Mouse (Mus musculus) E14TG2a.4 (cell line): ENCODE measurements at regions not wholly inside any gene's neighbourhood (a gene's known extent, or its start where the extent isn't known, plus 50 kb on each side); places are given as distances from the start of the nearest gene placed in this dataset.

Source experiments
- H3K27me3 ChIP-seq: 2 replicates; pipeline ENCODE4 v1.6.1; 2014; ENCODE audit warnings: low read length, control low read depth; ENCODE audit not compliant: insufficient read depth
- H3K36me3 ChIP-seq: 2 replicates; pipeline ENCODE4 v1.6.1; 2014; ENCODE audit warnings: low read length, control low read depth; ENCODE audit not compliant: insufficient read depth
- H3K4me1 ChIP-seq: replicated peaks from 2 replicates; pipeline ENCODE4 v1.6.1; 2014; ENCODE audit warnings: low read depth, low read length, control low read depth
- H3K4me3 ChIP-seq: replicated peaks from 2 replicates; pipeline ENCODE4 v1.5.1; 2014; ENCODE audit warnings: mild to moderate bottlenecking, low read length
- H3K9me3 ChIP-seq: 2 replicates; pipeline ENCODE4 v1.6.1; 2014; ENCODE audit warnings: low read length, control low read depth
- CTCF ChIP-seq: conservative IDR thresholded peaks from 2 replicates; pipeline ENCODE4 v1.5.1; 2014; ENCODE audit warnings: low read length
- NANOG ChIP-seq: IDR thresholded peaks from 2 replicates; pipeline ENCODE4 v1.6.1; 2014; ENCODE audit warnings: borderline replicate concordance, low read length, mixed read lengths
- POU5F1 ChIP-seq: IDR thresholded peaks from 2 replicates; pipeline ENCODE4 v1.6.1; 2014; ENCODE audit warnings: low read length, borderline replicate concordance

GRCm38 (mm10) chr4:71129306-71129705 is 594.5 kb upstream of the Megf9 start:
- H3K27me3 ChIP-seq, result no peaks in the 10 kb centered on the region
- no peak overlapping the region for H3K4me3 ChIP-seq
- H3K36me3 ChIP-seq, result no peaks in the 10 kb centered on the region
- H3K4me1 ChIP-seq, result no peaks in the 10 kb centered on the region
- no peaks in the 10 kb centered on the region for H3K9me3 ChIP-seq
- TF ChIP-seq NANOG (no peak), POU5F1 (no peak), CTCF (no peak)
